In the genomic region with DNA sequence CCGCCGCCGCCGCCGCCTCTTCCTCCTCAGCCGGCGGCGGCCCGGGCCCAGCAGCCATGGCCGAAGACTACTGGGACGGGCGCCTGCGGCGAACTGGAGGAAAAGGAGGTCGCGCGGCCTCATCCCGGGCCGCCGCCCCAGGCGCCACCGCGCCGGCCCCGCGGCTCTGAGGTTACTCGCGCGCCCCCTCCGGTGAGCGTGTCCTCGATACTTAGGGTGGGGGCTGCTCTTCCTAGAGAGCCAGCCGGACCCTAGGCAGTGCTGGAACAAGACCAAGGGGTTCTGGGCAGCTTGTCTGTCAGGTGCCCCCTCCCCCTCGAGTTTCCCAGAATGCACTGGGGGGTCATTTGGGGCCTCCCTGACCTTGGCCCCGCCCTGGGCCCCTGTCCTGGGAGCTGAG, we compare ENCODE assay signal across 8 mouse cellular contexts. TPM values are rescaled to one million over a fixed set of nuclear protein-coding genes. Genes with fewer than 3 reads are reported as not detected.
DNase-seq lines count a peak whose midpoint lies in the region; ATAC-seq and TF ChIP-seq lines count a peak whose summit lies in the region.

No protein-coding gene starts in this region.

- peak overlapping the region; percentile 80 for H3K9ac ChIP-seq in hindbrain, postnatal 0 days (replicated peaks; ENCODE audit: low read length)

- H3K27me3 ChIP-seq in hindbrain, postnatal 0 days (ENCODE audit: insufficient read depth, low read length), result no peaks in the 10 kb centered on the region

- intact Hi-C loops in gastrocnemius, adult 2 months (cut with DNase I), result no loop called here
- intact Hi-C loops in left cerebral cortex, adult 2 months (cut with DNase I), result loop anchor here (2.0 kb wide), 1 partner anchor 16 kb away; no protein-coding TSS in a partner anchor

- H3K27ac ChIP-seq in gastrocnemius, adult 2 months, result peak overlapping the region; percentile 96
- H3K27ac ChIP-seq in hindbrain, postnatal 0 days, result peak overlapping the region; percentile 96
- peak overlapping the region; percentile 97 for H3K27ac ChIP-seq in left cerebral cortex, adult 2 months
- peak overlapping the region; percentile 27; the same call in 1 of the 2 replicates for H3K27ac ChIP-seq in macrophage

- peaks cover 45% of the 10 kb centered on the region for H3K79me2 ChIP-seq in macrophage (ENCODE audit: inconsistent target)

- 0 out of 2 replicates have a peak, but pooled peaks cover 2% of the 10 kb centered on the region for H3K4me1 ChIP-seq in hindbrain, postnatal 0 days (ENCODE audit: insufficient read depth, low read length)

- H3K36me3 ChIP-seq in hindbrain, postnatal 0 days (ENCODE audit: insufficient read depth, low read length), result no peaks in the 10 kb centered on the region
- H3K36me3 ChIP-seq in macrophage (ENCODE audit: inconsistent target), result peaks cover under 1% of the 10 kb centered on the region; the same call in 1 of the 2 replicates

- no peaks in the 10 kb centered on the region for H3K9me3 ChIP-seq in hindbrain, postnatal 0 days (ENCODE audit: low read length)

- ATAC-seq in common myeloid progenitor, adult 5-6 weeks (replicated peaks; ENCODE audit: low read depth, poor library complexity, severe bottlenecking), result peak; percentile 12; the same call in 1 of the 2 replicates
- peak; percentile 61 for ATAC-seq in hindbrain, postnatal 0 days
- ATAC-seq in megakaryocyte-erythroid progenitor cell, adult 5-6 weeks (replicated peaks; ENCODE audit: low FRiP score, low TSS enrichment, poor library complexity, severe bottlenecking), result no peak

- peak overlapping the region; percentile 89 for H3K4me3 ChIP-seq in gastrocnemius, adult 2 months
- H3K4me3 ChIP-seq in hindbrain, postnatal 0 days (ENCODE audit: low read length), result peak overlapping the region; percentile 61
- peak overlapping the region; percentile 74 for H3K4me3 ChIP-seq in left cerebral cortex, adult 2 months
- peak overlapping the region; percentile 59 for H3K4me3 ChIP-seq in macrophage (ENCODE audit: inconsistent target)

- 23% methylated on average over 14 of the region's 35 CpGs for WGBS in hindbrain, postnatal 0 days
- 21% methylated on average over 25 of the region's 35 CpGs for WGBS in macrophage (ENCODE audit: missing documents)

- peak; percentile 66 to 82 for DNase-seq in adrenal gland, adult (ENCODE audit: inconsistent age in 2 of 2, low spot score in 1 of 2)
- DNase-seq in gastrocnemius, adult 2 months, result peak; percentile 79
- DNase-seq in hindbrain, postnatal 0 days (ENCODE audit: low spot score), result peak; percentile 78
- DNase-seq in left cerebral cortex, adult 2 months (ENCODE audit: extremely low spot score in 1 of 2, low spot score in 2 of 2), result peak; percentile 24 to 32
- peak; percentile 39 for DNase-seq in right cerebral cortex, postnatal 14 days

- peak; percentile 40 for TF ChIP-seq CTCF in gastrocnemius, adult 2 months (IDR thresholded peaks at IDR 0.05)
- no peak; the same call in 1 of the 2 replicates for TF ChIP-seq CTCF in hindbrain, postnatal 0 days (IDR thresholded peaks at IDR 0.05; ENCODE audit: low read depth)
- peak; percentile 24; the same call in 1 of the 2 replicates for TF ChIP-seq CTCF in left cerebral cortex, adult 2 months (IDR thresholded peaks at IDR 0.05)

- H3K4me2 ChIP-seq in hindbrain, postnatal 0 days (ENCODE audit: low read depth, low read length), result peak overlapping the region; percentile 62

RNA-seq across cellular contexts. Expression of gene Cdk16, which starts 0.9 kb away (rescaled TPM):
- total RNA-seq in common myeloid progenitor, adult 5-6 weeks (2017), result 22.5 and 29.5 TPM in 2 replicates
- total RNA-seq in gastrocnemius, adult 2 months (2021), result 100 to 1,000 TPM; 119 to 130 TPM
- 260 TPM in 2 replicates for total RNA-seq in hindbrain, postnatal 0 days (2014; rRNA removed)
- polyA plus RNA-seq in hindbrain, postnatal 0 days (2015; fragmentation: Nextera tagmentation; extraction: Ambion mirVana), result 157 and 169 TPM in 2 replicates
- 100 to 1,000 TPM; 252 to 273 TPM for total RNA-seq in left cerebral cortex, adult 2 months (2021)
- 100 to 1,000 TPM in 22 of 26 experiments, 10 to 100 TPM in 4; 80.9 to 249 (median 172) TPM for total RNA-seq in macrophage (2018; cell fraction: chromatin; rRNA removed)
- 10 to 100 TPM; 26.3 to 46.9 (median 32.4) TPM for total RNA-seq in macrophage (2018; cell fraction: cytosol; rRNA removed)
- total RNA-seq in macrophage (2018; cell fraction: nucleus; rRNA removed), result 100 to 1,000 TPM in 9 of 26 experiments, 10 to 100 TPM in 17; 47.8 to 153 (median 87.8) TPM
- polyA plus RNA-seq in macrophage (2018), result 25.7 to 45.0 TPM (median 39.9 TPM) in 3 replicates
- total RNA-seq in megakaryocyte-erythroid progenitor cell, adult 5-6 weeks (2014; fragmentation: Nextera tagmentation), result 82.1 and 92.3 TPM in 2 replicates
- total RNA-seq in megakaryocyte-erythroid progenitor cell, adult 5-6 weeks (2017), result 18.3 and 22.2 TPM in 2 replicates

RNA-seq across cellular contexts. Expression of gene Usp11, which starts 15.1 kb away (rescaled TPM):
- 30.0 and 38.5 TPM in 2 replicates for total RNA-seq in common myeloid progenitor, adult 5-6 weeks (2017)
- 1 to 10 TPM; 1.2 to 2.8 TPM for total RNA-seq in gastrocnemius, adult 2 months (2021)
- total RNA-seq in hindbrain, postnatal 0 days (2014; rRNA removed), result 99.0 and 109 TPM in 2 replicates
- polyA plus RNA-seq in hindbrain, postnatal 0 days (2015; fragmentation: Nextera tagmentation; extraction: Ambion mirVana), result 60.3 and 68.9 TPM in 2 replicates
- total RNA-seq in left cerebral cortex, adult 2 months (2021), result 100 to 1,000 TPM; 103 to 106 TPM
- 10 to 100 TPM in 21 of 26 experiments, 1 to 10 TPM in 5; 5.5 to 24.6 (median 16.9) TPM for total RNA-seq in macrophage (2018; cell fraction: chromatin; rRNA removed)
- total RNA-seq in macrophage (2018; cell fraction: cytosol; rRNA removed), result 1 to 10 TPM; 3.4 to 6.5 (median 4.5) TPM
- total RNA-seq in macrophage (2018; cell fraction: nucleus; rRNA removed), result 10 to 100 TPM in 10 of 26 experiments, 1 to 10 TPM in 16; 4.5 to 15.7 (median 8.9) TPM
- 2.1 to 5.9 TPM (median 4.1 TPM) in 3 replicates for polyA plus RNA-seq in macrophage (2018)
- 32.0 and 35.7 TPM in 2 replicates for total RNA-seq in megakaryocyte-erythroid progenitor cell, adult 5-6 weeks (2014; fragmentation: Nextera tagmentation)
- 24.4 and 26.5 TPM in 2 replicates for total RNA-seq in megakaryocyte-erythroid progenitor cell, adult 5-6 weeks (2017)

RNA-seq across cellular contexts. Expression of gene Uba1, which starts 30.5 kb away (rescaled TPM):
- 167 and 207 TPM in 2 replicates for total RNA-seq in common myeloid progenitor, adult 5-6 weeks (2017)
- 100 to 1,000 TPM; 135 to 149 TPM for total RNA-seq in gastrocnemius, adult 2 months (2021)
- total RNA-seq in hindbrain, postnatal 0 days (2014; rRNA removed), result 594 and 667 TPM in 2 replicates
- polyA plus RNA-seq in hindbrain, postnatal 0 days (2015; fragmentation: Nextera tagmentation; extraction: Ambion mirVana), result 225 and 243 TPM in 2 replicates
- 100 to 1,000 TPM; 337 to 348 TPM for total RNA-seq in left cerebral cortex, adult 2 months (2021)
- total RNA-seq in macrophage (2018; cell fraction: chromatin; rRNA removed), result 100 to 1,000 TPM in 2 of 26 experiments, 10 to 100 TPM in 24; 39.7 to 108 (median 65.7) TPM
- 100 to 1,000 TPM; 101 to 171 (median 134) TPM for total RNA-seq in macrophage (2018; cell fraction: cytosol; rRNA removed)
- total RNA-seq in macrophage (2018; cell fraction: nucleus; rRNA removed), result 100 to 1,000 TPM in 11 of 26 experiments, 10 to 100 TPM in 15; 50.7 to 132 (median 95.0) TPM
- polyA plus RNA-seq in macrophage (2018), result 132 to 239 TPM (median 169 TPM) in 3 replicates
- total RNA-seq in megakaryocyte-erythroid progenitor cell, adult 5-6 weeks (2014; fragmentation: Nextera tagmentation), result 241 and 270 TPM in 2 replicates
- total RNA-seq in megakaryocyte-erythroid progenitor cell, adult 5-6 weeks (2017), result 172 and 234 TPM in 2 replicates

Comparison
In these comparisons a context has a peak if more than half of its experiments do, and no peak if none do; other contexts are left out.
1. DNase-seq: peak in every context shown above with its lines; median percentile 79 in gastrocnemius, adult 2 months; 78 in hindbrain, postnatal 0 days; 74 in adrenal gland, adult; 39 in right cerebral cortex, postnatal 14 days; 28 in left cerebral cortex, adult 2 months.
2. H3K27ac ChIP-seq: peak in every context shown above with its lines; median percentile 97 in left cerebral cortex, adult 2 months; 96 in gastrocnemius, adult 2 months; 96 in hindbrain, postnatal 0 days; 27 in macrophage.